Mouse (Mus musculus) intestine, postnatal 0 days (tissue): ENCODE measurements at regions not wholly inside any gene's neighbourhood (a gene's known extent, or its start where the extent isn't known, plus 50 kb on each side); places are given as distances from the start of the nearest gene placed in this dataset.

Source experiments
- ATAC-seq: fragments of 200-750 bp; cut with Nextera tagmentation; 2 replicates; pipeline ENCODE4 v1.8.0; 2017; ENCODE audit warnings: mild to moderate bottlenecking, moderate TSS enrichment, moderate library complexity
- H3K27ac ChIP-seq: fragments of 300-500 bp; sonication (generic); 2 replicates; pipeline ENCODE4 v1.5.1; 2014; ENCODE audit warnings: mild to moderate bottlenecking, low read depth, low read length, moderate library complexity
- H3K27me3 ChIP-seq: fragments of 300-500 bp; sonication (generic); replicated peaks from 2 replicates; pipeline ENCODE4 v1.6.1; 2014; ENCODE audit warnings: low read length, mixed read lengths; ENCODE audit not compliant: control insufficient read depth, insufficient read depth
- H3K36me3 ChIP-seq: fragments of 300-500 bp; sonication (generic); 2 replicates; pipeline ENCODE4 v1.6.1; 2014; ENCODE audit warnings: mild to moderate bottlenecking, moderate library complexity; ENCODE audit not compliant: control insufficient read depth, insufficient read depth
- H3K4me1 ChIP-seq: fragments of 300-500 bp; sonication (generic); replicated peaks from 2 replicates; pipeline ENCODE4 v1.6.1; 2014; ENCODE audit warnings: antibody characterized with exemption, low read length, mixed read lengths; ENCODE audit not compliant: control insufficient read depth, insufficient read depth
- H3K4me2 ChIP-seq: fragments of 300-500 bp; sonication (generic); replicated peaks from 2 replicates; pipeline ENCODE4 v1.6.1; 2014; ENCODE audit warnings: low read depth, mild to moderate bottlenecking, moderate library complexity
- H3K4me3 ChIP-seq: fragments of 300-500 bp; sonication (generic); 2 replicates; pipeline ENCODE4 v1.5.1; 2014; ENCODE audit warnings: low read depth, low read length
- H3K9ac ChIP-seq: fragments of 300-500 bp; sonication (generic); 2 replicates; pipeline ENCODE4 v1.6.1; 2014; ENCODE audit warnings: mild to moderate bottlenecking, low read depth, low read length
- H3K9me3 ChIP-seq: fragments of 300-500 bp; sonication (generic); 2 replicates; pipeline ENCODE4 v1.6.1; 2016; ENCODE audit warnings: mixed run types; ENCODE audit not compliant: control insufficient read depth
- CTCF ChIP-seq: sonication (generic); IDR thresholded peaks from 2 replicates; pipeline ENCODE4 v1.5.1; 2016; ENCODE audit warnings: low read depth, mild to moderate bottlenecking, control low read depth, antibody characterized with exemption, moderate library complexity
- WGBS: fragments of 180-500 bp; shearing (Covaris S2); extraction: QIAGEN DNeasy Blood & Tissue Kit; methylation state at CpG from one replicate; pipeline ENCODE4 v1.1.7; 2014; 5-methylcytosine and 5-hydroxymethylcytosine counted together

DNA sequence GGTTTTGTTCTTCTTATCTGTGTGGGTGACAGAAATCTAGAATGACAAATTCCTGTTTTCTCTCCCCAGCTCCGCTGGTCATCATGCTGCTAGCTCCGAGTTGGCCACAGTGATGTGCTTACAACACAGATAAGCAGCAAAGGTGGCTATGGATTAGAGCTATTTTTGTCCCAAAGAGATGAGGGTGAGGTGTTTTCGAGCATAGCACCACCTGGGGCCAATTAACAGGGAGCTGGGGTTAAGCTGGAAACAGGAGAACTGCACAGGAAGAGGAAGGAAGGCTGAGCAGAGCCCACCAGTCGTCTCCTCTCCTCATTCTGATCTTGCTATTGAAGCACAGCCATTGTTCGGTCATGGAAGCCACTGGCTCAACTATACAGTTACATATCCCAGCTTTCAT is 92.3 kb upstream of the Map1b start:
- Histone ChIP-seq H3K4me1 (no peaks in the 10 kb centered on the region), H3K27ac (no peak overlapping the region), H3K4me2 (no peak overlapping the region), H3K36me3 (no peaks in the 10 kb centered on the region), H3K9ac (no peak overlapping the region), H3K4me3 (no peak overlapping the region), H3K9me3 (no peaks in the 10 kb centered on the region), H3K27me3 (no peaks in the 10 kb centered on the region)
- ATAC-seq: no peak
- 42% methylated on average over 5 of the region's 5 CpGs for WGBS
- TF ChIP-seq CTCF: no peak

GRCm38 (mm10) chr13:99607208-99607607 is 90.9 kb upstream of the Map1b start:
- no peak for TF ChIP-seq CTCF
- Histone ChIP-seq H3K27me3 (no peaks in the 10 kb centered on the region), H3K4me2 (no peak overlapping the region), H3K9me3 (no peaks in the 10 kb centered on the region), H3K4me3 (no peak overlapping the region), H3K4me1 (no peaks in the 10 kb centered on the region), H3K36me3 (no peaks in the 10 kb centered on the region), H3K27ac (no peak overlapping the region), H3K9ac (no peak overlapping the region)
- ATAC-seq: no peak
- whole genome bisulfite sequencing: 74% methylated on average over 6 of the region's 6 CpGs

- no peaks in the 10 kb centered on the region for H3K27me3 ChIP-seq
- no peaks in the 10 kb centered on the region for H3K36me3 ChIP-seq
- no peak overlapping the region for H3K27ac ChIP-seq
- no peaks in the 10 kb centered on the region for H3K9me3 ChIP-seq
- H3K4me2 ChIP-seq: no peak overlapping the region
- no peak for ATAC-seq
- WGBS: 38% methylated on average over 1 of the region's 1 CpGs
- H3K4me1 ChIP-seq: no peaks in the 10 kb centered on the region
- H3K4me3 ChIP-seq: no peak overlapping the region
- no peak overlapping the region for H3K9ac ChIP-seq
- TF ChIP-seq CTCF: peak; percentile 61
Measured at GRCm38 (mm10) chr13:99606606-99606990, 90.3 kb upstream of the Map1b start.

GRCm38 (mm10) chr13:99605866-99606605 is 89.7 kb upstream of the Map1b start:
- Histone ChIP-seq H3K4me3 (no peak overlapping the region), H3K4me2 (no peak overlapping the region), H3K27me3 (no peaks in the 10 kb centered on the region), H3K4me1 (no peaks in the 10 kb centered on the region), H3K36me3 (no peaks in the 10 kb centered on the region), H3K9me3 (no peaks in the 10 kb centered on the region), H3K9ac (no peak overlapping the region), H3K27ac (no peak overlapping the region)
- ATAC-seq: no peak
- no peak for TF ChIP-seq CTCF
- 29% methylated on average over 2 of the region's 2 CpGs for WGBS

GRCm38 (mm10) chr13:99597891-99598290 is 81.6 kb upstream of the Map1b start:
- 73% methylated on average over 2 of the region's 2 CpGs for WGBS
- Histone ChIP-seq H3K9me3 (no peaks in the 10 kb centered on the region), H3K4me3 (no peak overlapping the region), H3K36me3 (no peaks in the 10 kb centered on the region), H3K4me2 (no peak overlapping the region), H3K27ac (no peak overlapping the region), H3K27me3 (no peaks in the 10 kb centered on the region), H3K4me1 (no peaks in the 10 kb centered on the region), H3K9ac (no peak overlapping the region)
- ATAC-seq: no peak
- no peak for TF ChIP-seq CTCF

DNA sequence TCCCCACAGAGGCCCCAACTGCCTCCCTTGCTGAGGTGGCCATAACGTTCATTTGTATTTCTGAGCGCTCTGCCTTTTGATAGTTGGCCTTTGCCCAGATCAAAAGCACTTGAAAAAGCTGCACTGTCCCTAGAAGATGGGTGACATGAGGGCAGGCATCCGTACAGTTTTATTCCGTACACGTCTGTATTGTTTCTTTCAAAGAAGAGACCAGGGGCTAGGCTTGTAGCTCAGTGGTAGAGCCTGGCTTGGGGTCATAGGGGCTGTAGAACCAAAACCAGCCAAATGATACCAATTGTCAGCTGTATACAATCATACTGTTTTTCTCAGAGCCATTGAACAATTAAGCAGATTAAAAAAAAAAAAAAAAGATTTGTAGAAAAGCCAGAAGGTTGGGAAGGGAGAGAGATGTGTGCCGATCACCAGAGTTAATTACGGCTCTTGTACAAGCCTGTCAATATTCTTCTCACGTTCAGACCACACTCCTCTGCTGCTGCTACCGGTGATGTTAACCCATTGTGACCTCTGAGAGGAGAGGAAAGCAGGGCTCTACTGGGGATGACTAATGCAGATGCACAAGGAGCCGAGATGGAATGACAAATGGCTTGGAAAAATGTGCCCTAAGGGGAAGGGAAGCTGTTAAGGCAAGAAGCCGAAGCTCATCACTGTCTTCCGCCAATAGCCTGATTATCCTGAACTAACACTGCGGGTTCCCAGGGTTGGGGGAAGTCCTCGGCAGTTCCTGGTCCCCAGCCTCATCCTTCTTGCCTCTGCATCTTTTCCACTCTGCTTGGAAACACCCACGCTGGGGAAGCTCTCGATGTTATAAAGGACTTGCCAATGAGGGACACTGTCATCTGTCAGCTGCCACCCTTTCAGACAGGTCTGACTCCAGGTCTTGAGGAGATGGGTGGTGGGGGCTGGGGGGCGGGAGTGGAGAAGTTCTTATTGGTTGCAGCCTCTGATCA is 77.8 kb upstream of the Map1b start:
- no peak overlapping the region for H3K4me3 ChIP-seq
- no peaks in the 10 kb centered on the region for H3K36me3 ChIP-seq
- no peaks in the 10 kb centered on the region for H3K9me3 ChIP-seq
- H3K27ac ChIP-seq: no peak overlapping the region
- no peak overlapping the region for H3K4me2 ChIP-seq
- no peak overlapping the region for H3K9ac ChIP-seq
- H3K4me1 ChIP-seq: no peaks in the 10 kb centered on the region
- TF ChIP-seq CTCF: no peak
- no peak for ATAC-seq
- 54% methylated on average over 17 of the region's 17 CpGs for WGBS
- H3K27me3 ChIP-seq: no peaks in the 10 kb centered on the region
